Mouse (Mus musculus) limb, embryonic 14.5 days (tissue): ENCODE measurements at regions not wholly inside any gene's neighbourhood (a gene's known extent, or its start where the extent isn't known, plus 50 kb on each side); places are given as distances from the start of the nearest gene placed in this dataset.

Experiments used
- ATAC-seq: fragments of 200-750 bp; cut with Nextera tagmentation; 2 replicates; pipeline ENCODE4 v1.8.0; 2017; ENCODE audit warnings: low read depth, moderate number of reproducible peaks, moderate TSS enrichment; ENCODE audit not compliant: low FRiP score
- DNase-seq: peaks from one replicate; pipeline ENCODE4 v3.0.0-alpha.2; 2015; ENCODE audit warnings: low spot score
- H3K27ac ChIP-seq: fragments of 300-500 bp; sonication (generic); replicated peaks from 2 replicates; pipeline ENCODE4 v1.5.1; 2014; ENCODE audit warnings: low read depth, mild to moderate bottlenecking, low read length, moderate library complexity, mixed read lengths
- H3K27me3 ChIP-seq: fragments of 300-500 bp; sonication (generic); 2 replicates; pipeline ENCODE4 v1.6.1; 2014; ENCODE audit warnings: low read length, mixed read lengths; ENCODE audit not compliant: control insufficient read depth, insufficient read depth
- H3K36me3 ChIP-seq: fragments of 300-500 bp; sonication (generic); 2 replicates; pipeline ENCODE4 v1.6.1; 2014; ENCODE audit warnings: mild to moderate bottlenecking, low read length, moderate library complexity, mixed read lengths; ENCODE audit not compliant: control insufficient read depth, insufficient read depth
- H3K4me1 ChIP-seq: fragments of 300-500 bp; sonication (generic); 2 replicates; pipeline ENCODE4 v1.6.1; 2014; ENCODE audit warnings: antibody characterized with exemption, low read length, mixed read lengths; ENCODE audit not compliant: control insufficient read depth, insufficient read depth
- H3K4me2 ChIP-seq: fragments of 300-500 bp; sonication (generic); replicated peaks from 2 replicates; pipeline ENCODE4 v1.6.1; 2014; ENCODE audit warnings: low read depth, mild to moderate bottlenecking, low read length, moderate library complexity; ENCODE audit not compliant: severe bottlenecking
- H3K4me3 ChIP-seq: fragments of 300-500 bp; sonication (generic); replicated peaks from 2 replicates; pipeline ENCODE4 v1.5.1; 2014; ENCODE audit warnings: low read length
- H3K9ac ChIP-seq: fragments of 300-500 bp; sonication (generic); 2 replicates; pipeline ENCODE4 v1.6.1; 2014; ENCODE audit warnings: mild to moderate bottlenecking, low read depth, low read length, moderate library complexity; ENCODE audit not compliant: severe bottlenecking
- H3K9me3 ChIP-seq: fragments of 300-500 bp; sonication (generic); 2 replicates; pipeline ENCODE4 v1.6.1; 2016; ENCODE audit warnings: low read length; ENCODE audit not compliant: control insufficient read depth
- POLR2A ChIP-seq: fragments of 200-500 bp; IDR thresholded peaks from 2 replicates; pipeline ENCODE4 v1.8.0; 2012; ENCODE audit warnings: inconsistent platforms, mild to moderate bottlenecking, moderate library complexity, borderline replicate concordance; ENCODE audit not compliant: insufficient read depth, insufficient read length; ENCODE audit errors: extremely low read depth
- WGBS: fragments of 180-500 bp; shearing (Covaris S2); extraction: QIAGEN DNeasy Blood & Tissue Kit; methylation state at CpG from one replicate; pipeline ENCODE4 v1.1.7; 2014; 5-methylcytosine and 5-hydroxymethylcytosine counted together

DNA sequence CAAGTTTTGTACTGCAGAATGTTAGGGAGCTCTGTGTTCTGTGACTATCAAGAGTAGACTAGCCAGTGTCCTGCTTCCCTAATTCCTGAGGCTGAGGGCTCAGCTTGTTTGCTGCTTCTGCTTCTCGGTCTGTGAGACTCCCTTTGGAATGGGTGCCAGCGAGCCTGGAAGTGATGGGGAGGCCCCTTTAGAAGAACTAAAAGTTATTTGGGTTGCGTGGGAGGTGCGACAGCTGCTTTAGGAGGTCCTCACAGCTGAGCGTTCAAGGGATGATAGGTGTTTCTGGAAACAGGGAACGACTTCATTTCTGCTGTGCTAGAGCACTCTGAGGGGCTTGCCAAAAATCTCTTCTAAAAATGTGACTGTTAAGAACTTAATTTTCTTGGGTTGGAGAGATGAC lies 305.7 kb downstream of the Foxo1 start:
- H3K4me2 ChIP-seq, result no peak overlapping the region
- H3K27ac ChIP-seq, result no peak overlapping the region
- no peaks in the 10 kb centered on the region for H3K27me3 ChIP-seq
- no peaks in the 10 kb centered on the region for H3K9me3 ChIP-seq
- no peaks in the 10 kb centered on the region for H3K4me1 ChIP-seq
- DNase-seq, result no peak
- H3K4me3 ChIP-seq, result no peak overlapping the region
- no peak overlapping the region for H3K9ac ChIP-seq
- no peak for ATAC-seq
- TF ChIP-seq POLR2A, result no peak
- WGBS, result 80% methylated on average over 6 of the region's 6 CpGs
- H3K36me3 ChIP-seq, result no peaks in the 10 kb centered on the region

DNA sequence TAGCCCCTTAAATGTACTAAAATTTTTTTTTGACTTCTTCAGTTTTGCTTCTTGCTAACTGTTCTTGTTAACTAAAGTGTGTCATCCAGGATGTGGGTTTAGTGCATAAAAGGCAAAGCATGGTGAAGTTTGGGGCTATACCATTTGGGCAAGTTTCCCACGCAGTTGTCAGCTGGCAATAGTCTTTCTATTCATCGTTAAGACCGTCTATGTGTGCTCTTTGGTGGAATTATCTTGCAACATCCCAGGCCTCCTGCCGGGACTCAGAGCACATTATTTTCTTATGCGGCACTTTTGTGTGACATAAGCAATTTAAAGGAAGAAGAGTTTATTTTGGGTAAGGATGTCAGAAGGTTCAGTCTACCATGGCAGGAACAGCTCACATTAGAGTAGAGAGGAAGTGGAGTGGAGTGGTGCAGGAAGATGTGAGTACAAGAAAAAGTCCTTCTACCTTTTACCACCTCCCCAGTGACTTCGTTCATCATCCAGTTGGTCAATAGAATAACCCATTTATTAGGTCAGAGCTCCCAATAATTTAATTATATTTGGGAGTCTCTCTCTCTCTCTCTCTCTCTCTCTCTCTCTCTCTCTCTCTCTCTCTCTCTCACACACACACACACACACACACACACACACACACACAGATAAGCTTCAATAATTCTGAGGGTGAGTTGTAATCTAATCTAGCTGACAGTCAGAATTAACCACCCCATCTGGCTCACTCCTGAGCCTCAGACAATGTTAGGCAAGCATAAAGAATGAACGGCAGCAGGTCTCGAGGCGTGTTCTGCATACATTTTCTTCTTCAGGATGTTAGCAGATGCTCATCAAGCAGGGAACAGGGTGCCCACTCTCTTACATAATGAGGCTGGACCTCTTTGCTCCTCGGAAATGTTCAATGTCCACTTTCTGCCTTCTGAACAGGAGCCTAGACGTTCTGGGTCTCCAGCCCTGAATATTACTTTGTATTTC lies 304.7 kb downstream of the Foxo1 start:
- TF ChIP-seq POLR2A, result no peak
- ATAC-seq (no peak), DNase-seq (no peak)
- no peaks in the 10 kb centered on the region for H3K27me3 ChIP-seq
- no peak overlapping the region for H3K9ac ChIP-seq
- no peak overlapping the region for H3K4me3 ChIP-seq
- no peaks in the 10 kb centered on the region for H3K4me1 ChIP-seq
- WGBS, result 88% methylated on average over 11 of the region's 11 CpGs
- H3K36me3 ChIP-seq, result no peaks in the 10 kb centered on the region
- no peaks in the 10 kb centered on the region for H3K9me3 ChIP-seq
- no peak overlapping the region for H3K27ac ChIP-seq
- H3K4me2 ChIP-seq, result no peak overlapping the region

DNA sequence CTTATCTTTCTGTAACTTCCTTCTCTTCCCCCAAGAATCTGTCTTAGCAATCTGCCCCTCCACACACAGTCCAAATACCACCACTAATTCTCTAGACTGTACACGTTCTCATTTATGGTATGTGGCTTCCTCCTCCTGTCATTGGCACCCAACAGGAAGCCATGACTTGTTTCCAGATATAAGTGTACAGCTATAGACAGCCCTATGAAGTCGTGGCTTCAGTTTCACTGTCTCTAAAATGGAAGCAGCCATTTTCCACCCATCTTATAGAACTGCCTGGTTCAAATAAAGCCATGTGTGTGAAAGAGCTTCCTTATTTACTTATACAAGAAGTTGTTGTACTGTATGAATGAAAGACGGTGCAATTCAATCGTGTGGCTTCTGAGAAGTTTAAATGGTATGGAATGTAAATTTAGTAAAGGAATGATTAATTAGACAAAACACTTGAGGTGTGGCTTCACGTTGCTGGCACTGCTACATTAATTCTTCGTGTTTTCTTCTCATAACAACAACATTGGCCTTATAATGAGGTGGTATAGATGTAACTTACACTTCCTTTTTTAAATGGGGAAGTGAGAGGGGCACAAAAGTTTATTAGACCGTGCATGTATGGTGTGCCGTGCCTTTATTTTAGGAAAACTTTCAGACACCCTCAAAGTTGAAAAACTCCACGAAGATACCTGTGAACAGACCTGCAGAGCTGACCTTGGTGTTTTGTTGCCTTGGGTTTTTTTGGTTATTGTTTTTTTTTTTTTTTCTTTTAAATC lies 299.7 kb downstream of the Foxo1 start:
- Histone ChIP-seq H3K9ac (no peak overlapping the region), H3K27ac (no peak overlapping the region), H3K36me3 (no peaks in the 10 kb centered on the region), H3K9me3 (no peaks in the 10 kb centered on the region), H3K27me3 (no peaks in the 10 kb centered on the region), H3K4me2 (no peak overlapping the region), H3K4me1 (no peaks in the 10 kb centered on the region), H3K4me3 (no peak overlapping the region)
- DNase-seq (no peak), ATAC-seq (no peak)
- no peak for TF ChIP-seq POLR2A
- WGBS, result 75% methylated on average over 9 of the region's 9 CpGs

DNA sequence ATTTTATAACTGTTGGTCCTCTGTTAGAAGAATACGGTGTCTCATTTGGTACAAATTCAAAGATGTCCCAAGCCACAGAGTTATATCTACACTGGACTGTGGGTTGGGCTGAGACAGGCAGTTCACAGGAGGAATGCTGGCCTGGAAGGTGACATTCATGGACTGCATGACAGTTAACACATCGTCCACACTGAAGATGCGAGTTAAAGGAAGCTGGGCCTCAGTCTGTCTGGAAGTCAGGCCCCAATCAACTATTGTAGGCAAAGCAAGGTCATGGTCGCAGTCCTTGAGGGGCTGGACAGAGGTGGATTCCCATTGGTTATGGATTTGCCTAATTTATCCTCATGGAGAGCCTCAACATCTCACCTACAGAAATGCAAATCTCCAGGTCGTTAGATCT lies 295.5 kb downstream of the Foxo1 start:
- no peak for TF ChIP-seq POLR2A
- no peaks in the 10 kb centered on the region for H3K9me3 ChIP-seq
- no peak overlapping the region for H3K9ac ChIP-seq
- no peak overlapping the region for H3K4me2 ChIP-seq
- ATAC-seq, result no peak
- no peaks in the 10 kb centered on the region for H3K4me1 ChIP-seq
- 68% methylated on average over 5 of the region's 5 CpGs for WGBS
- no peak for DNase-seq
- no peak overlapping the region for H3K4me3 ChIP-seq
- H3K27ac ChIP-seq, result no peak overlapping the region
- no peaks in the 10 kb centered on the region for H3K27me3 ChIP-seq
- H3K36me3 ChIP-seq, result no peaks in the 10 kb centered on the region

DNA sequence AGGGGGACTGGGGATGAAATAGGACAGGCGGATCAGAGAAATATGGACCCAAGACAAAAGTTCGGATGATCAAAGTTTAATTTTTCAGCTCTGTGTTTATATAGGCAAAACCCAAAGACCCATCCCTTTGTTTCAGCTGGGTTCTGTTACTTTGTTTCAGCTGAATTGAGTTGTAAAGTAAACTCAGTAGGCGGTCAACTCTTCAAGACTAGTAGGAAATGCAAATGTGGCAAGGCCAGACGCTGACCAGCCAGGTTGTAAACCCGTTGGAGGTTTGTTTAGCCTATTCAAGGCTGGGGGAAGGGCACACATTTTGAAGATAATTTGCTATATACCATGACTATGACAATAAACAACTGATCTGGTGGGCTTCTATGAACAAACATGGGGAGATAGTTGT lies 294.7 kb downstream of the Foxo1 start:
- Histone ChIP-seq H3K27me3 (no peaks in the 10 kb centered on the region), H3K9me3 (no peaks in the 10 kb centered on the region), H3K4me1 (no peaks in the 10 kb centered on the region), H3K4me3 (no peak overlapping the region), H3K9ac (no peak overlapping the region), H3K27ac (no peak overlapping the region), H3K4me2 (no peak overlapping the region), H3K36me3 (no peaks in the 10 kb centered on the region)
- DNase-seq (no peak), ATAC-seq (no peak)
- no peak for TF ChIP-seq POLR2A
- WGBS, result 42% methylated on average over 5 of the region's 5 CpGs
